Mouse (Mus musculus): ENCODE measurements around the gene P2ry12.

DNA sequence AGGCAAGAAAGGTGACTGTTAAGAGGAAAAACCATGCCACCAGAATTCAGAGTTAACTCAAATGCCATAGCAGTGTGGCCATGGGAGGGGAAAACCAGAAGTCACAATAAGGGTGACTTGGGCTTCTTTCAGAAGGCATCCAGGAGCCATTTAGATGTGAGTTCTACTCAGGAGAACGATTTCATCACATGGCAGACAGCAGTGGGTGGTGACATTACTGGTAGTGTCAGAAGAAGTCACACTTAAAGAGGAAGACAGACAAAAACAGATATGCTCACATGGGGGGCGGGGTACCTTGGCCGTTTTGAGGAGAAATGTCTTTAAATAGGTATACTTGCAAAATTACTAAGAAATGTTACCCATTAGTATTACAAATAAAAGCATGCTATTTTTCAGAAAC is 1.3 kb upstream of the P2ry12 start:
- TF ChIP-seq GATA1 (IDR thresholded peaks at IDR 0.05; ENCODE audit: borderline replicate concordance, low read length) = no peak
- TF ChIP-seq FLI1 (IDR thresholded peaks at IDR 0.05; ENCODE audit: low read length) = no peak

All from megakaryocyte, embryonic 14.5 days (primary cell).